Mouse (Mus musculus): ENCODE measurements around the gene Gpr132. TPM values are rescaled to one million over a fixed set of nuclear protein-coding genes. Genes with fewer than 3 reads are reported as not detected.

Gpr132 gene
- polyA plus RNA-seq, 1 experiment, result 4.6 TPM

GRCm38 (mm10) chr12:112897522-112898212 is 29.6 kb upstream of the Gpr132 start:
- TF ChIP-seq POLR2A (IDR thresholded peaks at IDR 0.05; ENCODE audit: low read depth, low read length) (no peak), CTCF (conservative IDR thresholded peaks at IDR 0.05; ENCODE audit: insufficient read depth, insufficient read length, low read depth, low read length) (no peak)
- Histone ChIP-seq H3K27ac (ENCODE audit: insufficient read depth, low read depth, low read length) (peak overlapping the region; percentile 85), H3K36me3 (ENCODE audit: control insufficient read depth, insufficient read depth, low read length) (no peaks in the 10 kb centered on the region), H3K27me3 (replicated peaks; ENCODE audit: control insufficient read depth, insufficient read depth, low read length) (no peaks in the 10 kb centered on the region), H3K4me3 (ENCODE audit: insufficient read depth, low read depth, low read length) (no peak overlapping the region), H3K4me1 (ENCODE audit: control insufficient read depth, insufficient read depth, low read length) (peaks cover 5% of the 10 kb centered on the region)
- DNase-seq, result peak; percentile 73
- 12% methylated on average over 16 of the region's 16 CpGs for WGBS

GRCm38 (mm10) chr12:112894969-112895368 is 26.9 kb upstream of the Gpr132 start:
- no peaks in the 10 kb centered on the region for H3K27me3 ChIP-seq (replicated peaks; ENCODE audit: control insufficient read depth, insufficient read depth, low read length)

GRCm38 (mm10) chr12:112894303-112894884 is 26.4 kb upstream of the Gpr132 start:
- DNase-seq, result no peak
- 59% methylated on average over 11 of the region's 11 CpGs for WGBS
- peaks cover 5% of the 10 kb centered on the region for H3K4me1 ChIP-seq (ENCODE audit: control insufficient read depth, insufficient read depth, low read length)
- no peak for TF ChIP-seq POLR2A (IDR thresholded peaks at IDR 0.05; ENCODE audit: low read depth, low read length)
- TF ChIP-seq CTCF (conservative IDR thresholded peaks at IDR 0.05; ENCODE audit: insufficient read depth, insufficient read length, low read depth, low read length), result no peak
- H3K27me3 ChIP-seq (replicated peaks; ENCODE audit: control insufficient read depth, insufficient read depth, low read length), result no peaks in the 10 kb centered on the region
- no peak overlapping the region for H3K27ac ChIP-seq (ENCODE audit: insufficient read depth, low read depth, low read length)
- H3K36me3 ChIP-seq (ENCODE audit: control insufficient read depth, insufficient read depth, low read length), result no peaks in the 10 kb centered on the region
- no peak overlapping the region for H3K4me3 ChIP-seq (ENCODE audit: insufficient read depth, low read depth, low read length)

More at GRCm38 (mm10) chr12:112894969-112895368, 26.9 kb upstream of the Gpr132 start:
- peak; percentile 56 for DNase-seq
- no peak for TF ChIP-seq POLR2A (IDR thresholded peaks at IDR 0.05; ENCODE audit: low read depth, low read length)
- TF ChIP-seq CTCF (conservative IDR thresholded peaks at IDR 0.05; ENCODE audit: insufficient read depth, insufficient read length, low read depth, low read length), result no peak
- 53% methylated on average over 4 of the region's 4 CpGs for WGBS
- Histone ChIP-seq H3K4me3 (ENCODE audit: insufficient read depth, low read depth, low read length) (no peak overlapping the region), H3K4me1 (ENCODE audit: control insufficient read depth, insufficient read depth, low read length) (peaks cover 5% of the 10 kb centered on the region), H3K36me3 (ENCODE audit: control insufficient read depth, insufficient read depth, low read length) (no peaks in the 10 kb centered on the region), H3K27ac (ENCODE audit: insufficient read depth, low read depth, low read length) (0 out of 2 replicates have a peak overlapping the region, but pooled peaks have one; percentile 11)

- no peak for DNase-seq
- H3K36me3 ChIP-seq (ENCODE audit: control insufficient read depth, insufficient read depth, low read length), result no peaks in the 10 kb centered on the region
- TF ChIP-seq CTCF (conservative IDR thresholded peaks at IDR 0.05; ENCODE audit: insufficient read depth, insufficient read length, low read depth, low read length), result no peak
- no peak for TF ChIP-seq POLR2A (IDR thresholded peaks at IDR 0.05; ENCODE audit: low read depth, low read length)
- no peaks in the 10 kb centered on the region for H3K4me1 ChIP-seq (ENCODE audit: control insufficient read depth, insufficient read depth, low read length)
- no peaks in the 10 kb centered on the region for H3K27me3 ChIP-seq (replicated peaks; ENCODE audit: control insufficient read depth, insufficient read depth, low read length)
- no peak overlapping the region for H3K4me3 ChIP-seq (ENCODE audit: insufficient read depth, low read depth, low read length)
- no peak overlapping the region for H3K27ac ChIP-seq (ENCODE audit: insufficient read depth, low read depth, low read length)
- WGBS, result 51% methylated on average over 7 of the region's 7 CpGs
Observed at GRCm38 (mm10) chr12:112885465-112885864, 17.4 kb upstream of the Gpr132 start.

GRCm38 (mm10) chr12:112881301-112881815 is 13.3 kb upstream of the Gpr132 start:
- TF ChIP-seq POLR2A (IDR thresholded peaks at IDR 0.05; ENCODE audit: low read depth, low read length) (no peak), CTCF (conservative IDR thresholded peaks at IDR 0.05; ENCODE audit: insufficient read depth, insufficient read length, low read depth, low read length) (no peak)
- H3K27ac ChIP-seq (ENCODE audit: insufficient read depth, low read depth, low read length), result no peak overlapping the region
- H3K4me3 ChIP-seq (ENCODE audit: insufficient read depth, low read depth, low read length), result no peak overlapping the region
- DNase-seq, result no peak
- WGBS, result 81% methylated on average over 6 of the region's 6 CpGs
- no peaks in the 10 kb centered on the region for H3K27me3 ChIP-seq (replicated peaks; ENCODE audit: control insufficient read depth, insufficient read depth, low read length)
- no peaks in the 10 kb centered on the region for H3K36me3 ChIP-seq (ENCODE audit: control insufficient read depth, insufficient read depth, low read length)
- H3K4me1 ChIP-seq (ENCODE audit: control insufficient read depth, insufficient read depth, low read length), result no peaks in the 10 kb centered on the region

- DNase-seq, result no peak
- Histone ChIP-seq H3K27ac (ENCODE audit: insufficient read depth, low read depth, low read length) (no peak overlapping the region), H3K4me1 (ENCODE audit: control insufficient read depth, insufficient read depth, low read length) (0 out of 2 replicates have a peak, but pooled peaks cover 4% of the 10 kb centered on the region), H3K36me3 (ENCODE audit: control insufficient read depth, insufficient read depth, low read length) (no peaks in the 10 kb centered on the region), H3K4me3 (ENCODE audit: insufficient read depth, low read depth, low read length) (no peak overlapping the region), H3K27me3 (replicated peaks; ENCODE audit: control insufficient read depth, insufficient read depth, low read length) (no peaks in the 10 kb centered on the region)
- TF ChIP-seq CTCF (conservative IDR thresholded peaks at IDR 0.05; ENCODE audit: insufficient read depth, insufficient read length, low read depth, low read length) (no peak), POLR2A (IDR thresholded peaks at IDR 0.05; ENCODE audit: low read depth, low read length) (no peak)
- 82% methylated on average over 4 of the region's 4 CpGs for WGBS
Observed at GRCm38 (mm10) chr12:112880661-112881060, 12.6 kb upstream of the Gpr132 start.

GRCm38 (mm10) chr12:112879731-112880130 is 11.7 kb upstream of the Gpr132 start:
- Histone ChIP-seq H3K4me3 (ENCODE audit: insufficient read depth, low read depth, low read length) (no peak overlapping the region), H3K27me3 (replicated peaks; ENCODE audit: control insufficient read depth, insufficient read depth, low read length) (no peaks in the 10 kb centered on the region), H3K27ac (ENCODE audit: insufficient read depth, low read depth, low read length) (no peak overlapping the region), H3K36me3 (ENCODE audit: control insufficient read depth, insufficient read depth, low read length) (no peaks in the 10 kb centered on the region), H3K4me1 (ENCODE audit: control insufficient read depth, insufficient read depth, low read length) (0 out of 2 replicates have a peak, but pooled peaks cover 4% of the 10 kb centered on the region)
- no peak for TF ChIP-seq POLR2A (IDR thresholded peaks at IDR 0.05; ENCODE audit: low read depth, low read length)
- TF ChIP-seq CTCF (conservative IDR thresholded peaks at IDR 0.05; ENCODE audit: insufficient read depth, insufficient read length, low read depth, low read length), result no peak
- WGBS, result 88% methylated on average over 5 of the region's 5 CpGs
- no peak for DNase-seq

Data from kidney, adult 2 months (tissue).